Mouse (Mus musculus) olfactory bulb, adult 2 months (tissue): ENCODE results near the gene Dapk1.

Experiments used
- CTCF ChIP-seq: fragments of 200-500 bp; IDR thresholded peaks from 2 replicates; pipeline ENCODE4 v1.5.1; 2012; ENCODE audit warnings: low read depth, mild to moderate bottlenecking, low read length, moderate library complexity; ENCODE audit not compliant: insufficient read depth
- POLR2A ChIP-seq: fragments of 200-500 bp; IDR thresholded peaks from 2 replicates; pipeline ENCODE4 v1.6.1; 2012; ENCODE audit warnings: mild to moderate bottlenecking, low read depth, low read length, moderate library complexity; ENCODE audit not compliant: insufficient read depth

- TF ChIP-seq POLR2A (no peak), CTCF (no peak)
Observed at GRCm38 (mm10) chr13:60761161-60761560, 159.4 kb downstream of the Dapk1 start.
